Mouse (Mus musculus) ES-E14 (cell line): ENCODE measurements at regions not wholly inside any gene's neighbourhood (a gene's known extent, or its start where the extent isn't known, plus 50 kb on each side); places are given as distances from the start of the nearest gene placed in this dataset.

ENCODE experiments used
- DNase-seq: peaks from one replicate; pipeline ENCODE4 v3.0.0-alpha.2; 2013; ENCODE audit warnings: low read depth, low spot score
- H3K27ac ChIP-seq: 2 replicates; pipeline ENCODE4 v1.5.1; 2012; ENCODE audit warnings: low read depth, mild to moderate bottlenecking, low read length, moderate library complexity, mixed read lengths; ENCODE audit not compliant: poor library complexity, insufficient read depth, severe bottlenecking
- H3K36me3 ChIP-seq: 2 replicates; pipeline ENCODE4 v1.6.1; 2012; ENCODE audit warnings: mild to moderate bottlenecking, low read length, moderate library complexity, mixed read lengths; ENCODE audit not compliant: control insufficient read depth, poor library complexity, insufficient read depth, severe bottlenecking
- H3K4me1 ChIP-seq, 2 experiments: fragments of 150-350 bp in 1 of 2; sonication (generic) in 1 of 2; 2 replicates each; pipeline ENCODE4 v1.6.1; 2012; ENCODE audit warnings: low read length in 2 of 2, mild to moderate bottlenecking in 1 of 2, mixed read lengths in 1 of 2; ENCODE audit not compliant: control insufficient read depth in 2 of 2, insufficient read depth in 2 of 2, poor library complexity in 1 of 2
- H3K4me3 ChIP-seq, 2 experiments: fragments of 150-350 bp in 1 of 2; sonication (generic) in 1 of 2; 2 replicates each; pipeline ENCODE4 v1.5.1; 2012; ENCODE audit warnings: low read length in 2 of 2, low read depth in 1 of 2, mild to moderate bottlenecking in 1 of 2, mixed read lengths in 1 of 2; ENCODE audit not compliant: insufficient read depth in 1 of 2, poor library complexity in 1 of 2, severe bottlenecking in 1 of 2
- H3K9ac ChIP-seq: 2 replicates; pipeline ENCODE4 v1.6.1; 2012; ENCODE audit warnings: low read depth, mild to moderate bottlenecking, low read length, mixed read lengths; ENCODE audit not compliant: poor library complexity, insufficient read depth, severe bottlenecking
- H3K9me3 ChIP-seq: fragments of 150-350 bp; sonication (generic); 2 replicates; pipeline ENCODE4 v1.6.1; 2012; ENCODE audit warnings: low read depth, mild to moderate bottlenecking, low read length; ENCODE audit not compliant: control insufficient read depth, insufficient read depth
- CHD2 ChIP-seq: IDR thresholded peaks from 2 replicates; pipeline ENCODE4 v1.6.1; 2014; ENCODE audit warnings: mild to moderate bottlenecking, low read depth, low read length, inconsistent platforms
- HCFC1 ChIP-seq: IDR thresholded peaks from 2 replicates; pipeline ENCODE4 v1.6.1; 2012; ENCODE audit warnings: low read length, inconsistent platforms, borderline replicate concordance; ENCODE audit not compliant: insufficient read depth
- MAFK ChIP-seq: IDR thresholded peaks from 2 replicates; pipeline ENCODE4 v1.6.1; 2014; ENCODE audit warnings: mild to moderate bottlenecking, low read depth, low read length, inconsistent platforms; ENCODE audit not compliant: insufficient read depth
- ZC3H11A ChIP-seq: IDR thresholded peaks from 2 replicates; pipeline ENCODE4 v1.6.1; 2012; ENCODE audit warnings: low read depth, mild to moderate bottlenecking, inconsistent platforms, low read length, borderline replicate concordance
- ZNF384 ChIP-seq: IDR thresholded peaks from 2 replicates; pipeline ENCODE4 v1.6.1; 2012; ENCODE audit warnings: low read depth, low read length, inconsistent platforms
- in situ Hi-C, 2 experiments: fragments of 600-800 bp; cut with MboI; formaldehyde crosslinking; loops; one replicate each; pipeline ENCODE4 v1.15.1; 2025; ENCODE audit warnings: low sequenced_read_pairs in 2 of 2, inconsistent platforms in 1 of 2; ENCODE audit not compliant: unreplicated experiment in 2 of 2

DNA sequence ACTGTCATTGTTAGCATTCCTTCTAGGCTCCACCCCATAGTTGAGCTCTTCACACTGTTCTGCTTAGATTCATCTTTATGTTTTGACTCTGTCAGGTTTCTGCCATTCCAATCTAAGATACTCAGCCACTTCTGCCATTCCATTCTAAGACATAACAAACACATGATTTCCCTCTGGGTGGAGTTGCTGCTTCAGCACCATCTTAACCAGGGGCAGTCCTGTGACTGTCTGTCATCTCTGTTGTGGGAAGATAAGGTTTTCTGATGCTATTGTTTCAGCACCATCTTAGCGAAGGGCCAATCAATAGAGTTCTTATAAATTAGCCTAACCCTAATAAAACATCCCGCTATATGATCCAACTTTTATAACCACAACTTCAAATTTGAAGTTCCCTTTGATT is 176.6 kb upstream of the Egfl6 start:
- no peak overlapping the region for H3K4me3 ChIP-seq
- no peaks in the 10 kb centered on the region for H3K4me1 ChIP-seq
- no peaks in the 10 kb centered on the region for H3K36me3 ChIP-seq
- H3K9ac ChIP-seq: no peak overlapping the region
- no peaks in the 10 kb centered on the region for H3K9me3 ChIP-seq
- TF ChIP-seq MAFK (no peak), HCFC1 (no peak), CHD2 (no peak)
- H3K27ac ChIP-seq: no peak overlapping the region
- no peak for DNase-seq
- in situ Hi-C loops: no loop called here

DNA sequence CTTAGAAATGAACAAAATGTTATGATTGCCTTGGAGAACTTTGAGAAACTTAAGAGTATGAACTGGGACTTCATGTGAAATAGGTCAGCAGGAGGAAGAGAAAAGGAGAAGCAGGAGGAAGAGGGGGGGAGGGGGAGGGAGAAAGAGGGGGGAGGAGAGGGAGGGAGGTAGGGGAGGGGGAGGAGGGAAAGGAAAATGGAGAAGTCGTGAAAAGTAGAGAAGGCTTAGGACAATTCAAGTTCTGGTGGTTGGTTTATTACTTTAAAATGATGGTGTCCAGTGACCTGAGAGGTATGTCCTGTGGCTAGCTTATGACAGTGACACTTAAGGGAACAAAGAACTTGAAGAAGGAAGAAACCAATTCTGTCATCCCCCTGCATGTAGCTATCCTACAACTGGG is 171.6 kb upstream of the Egfl6 start:
- H3K9me3 ChIP-seq: no peaks in the 10 kb centered on the region
- no peaks in the 10 kb centered on the region for H3K4me1 ChIP-seq
- H3K27ac ChIP-seq: no peak overlapping the region
- H3K36me3 ChIP-seq: no peaks in the 10 kb centered on the region
- in situ Hi-C loops: no loop called here
- no peak overlapping the region for H3K9ac ChIP-seq
- H3K4me3 ChIP-seq: no peak overlapping the region
- TF ChIP-seq ZNF384: no peak
- no peak for TF ChIP-seq ZC3H11A
- no peak for TF ChIP-seq MAFK
- TF ChIP-seq HCFC1: no peak
- no peak for TF ChIP-seq CHD2
- DNase-seq: no peak

DNA sequence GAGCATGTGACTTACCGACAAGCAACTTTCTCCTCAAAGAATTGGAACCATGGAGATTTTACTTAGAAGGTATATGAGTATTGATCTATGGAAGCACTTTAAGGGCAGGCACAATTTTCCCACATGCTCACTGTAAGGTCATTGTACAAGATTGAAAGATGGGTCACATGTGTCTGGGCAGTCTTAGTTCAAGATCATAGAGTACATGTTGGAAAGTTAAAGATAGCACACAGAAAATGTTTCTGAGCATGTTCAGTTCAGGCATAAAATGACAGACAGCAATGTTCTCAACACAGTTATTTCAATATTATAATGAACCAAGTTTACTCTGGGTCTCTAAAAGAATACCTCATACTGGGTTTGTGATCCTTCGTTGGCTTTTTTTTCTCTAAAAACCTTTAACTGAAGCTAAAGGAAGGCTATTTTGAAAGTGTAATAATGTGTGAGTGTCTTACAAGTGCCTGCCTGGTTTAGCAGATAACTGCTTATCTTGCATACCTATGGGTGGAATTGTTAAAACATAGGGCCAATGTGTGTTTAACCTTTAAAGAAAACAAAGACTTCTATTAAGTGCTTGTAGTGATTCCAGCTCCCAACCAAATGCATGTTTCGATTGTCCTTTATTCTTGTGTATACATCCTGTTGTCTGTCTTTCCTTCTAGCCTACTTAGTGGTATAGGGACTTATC is 169.6 kb upstream of the Egfl6 start:
- Histone ChIP-seq H3K9me3 (no peaks in the 10 kb centered on the region), H3K27ac (no peak overlapping the region), H3K9ac (no peak overlapping the region), H3K4me1 (no peaks in the 10 kb centered on the region), H3K4me3 (no peak overlapping the region), H3K36me3 (no peaks in the 10 kb centered on the region)
- in situ Hi-C loops: no loop called here
- no peak for DNase-seq
- TF ChIP-seq ZC3H11A (no peak), HCFC1 (no peak), ZNF384 (no peak), CHD2 (no peak), MAFK (no peak)

DNA sequence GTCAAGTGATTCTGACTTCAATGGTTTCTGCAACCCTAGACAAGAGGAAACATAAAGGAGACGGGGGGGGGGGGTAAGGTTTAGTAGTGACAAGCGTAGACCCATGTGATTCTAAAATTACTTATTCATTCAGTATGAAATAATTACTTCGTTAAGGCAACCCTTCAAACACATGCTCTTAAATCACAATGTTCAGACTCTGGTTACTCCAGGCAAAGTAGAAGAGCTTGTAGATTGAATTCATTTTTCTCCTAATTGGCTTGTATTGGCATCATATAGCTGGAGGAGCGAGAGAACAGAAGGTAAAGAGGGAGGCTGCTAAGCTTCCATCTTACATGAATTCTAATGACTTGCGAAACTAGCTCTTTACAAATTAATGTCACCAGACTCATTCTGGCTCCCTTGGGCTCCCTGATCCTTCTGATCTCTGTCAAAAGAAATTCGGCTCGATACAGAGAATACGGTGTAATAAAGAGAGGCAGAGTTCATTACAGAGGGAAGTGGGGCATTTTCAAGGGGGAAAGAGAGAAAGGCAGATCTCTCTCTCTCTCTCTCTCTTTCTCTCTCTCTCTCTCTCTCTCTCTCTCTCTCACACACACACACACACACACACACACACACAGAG is 163.6 kb upstream of the Egfl6 start:
- TF ChIP-seq ZNF384: no peak
- no peak for TF ChIP-seq ZC3H11A
- no peak for TF ChIP-seq HCFC1
- no peak for TF ChIP-seq MAFK
- TF ChIP-seq CHD2: no peak
- in situ Hi-C loops: no loop called here

More for the DNA sequence above, 163.6 kb upstream of the Egfl6 start:
- no peak for DNase-seq
- no peaks in the 10 kb centered on the region for H3K9me3 ChIP-seq
- no peak overlapping the region for H3K4me3 ChIP-seq
- H3K9ac ChIP-seq: no peak overlapping the region
- no peak overlapping the region for H3K27ac ChIP-seq
- H3K4me1 ChIP-seq: no peaks in the 10 kb centered on the region
- H3K36me3 ChIP-seq: no peaks in the 10 kb centered on the region
